Mouse (Mus musculus): ENCODE results near the gene Atp5d. TPM values are rescaled to one million over a fixed set of nuclear protein-coding genes. Genes with fewer than 3 reads are reported as not detected.

Gene Atp5d
- polyA plus RNA-seq, 1 experiment = 1,163 TPM

DNA sequence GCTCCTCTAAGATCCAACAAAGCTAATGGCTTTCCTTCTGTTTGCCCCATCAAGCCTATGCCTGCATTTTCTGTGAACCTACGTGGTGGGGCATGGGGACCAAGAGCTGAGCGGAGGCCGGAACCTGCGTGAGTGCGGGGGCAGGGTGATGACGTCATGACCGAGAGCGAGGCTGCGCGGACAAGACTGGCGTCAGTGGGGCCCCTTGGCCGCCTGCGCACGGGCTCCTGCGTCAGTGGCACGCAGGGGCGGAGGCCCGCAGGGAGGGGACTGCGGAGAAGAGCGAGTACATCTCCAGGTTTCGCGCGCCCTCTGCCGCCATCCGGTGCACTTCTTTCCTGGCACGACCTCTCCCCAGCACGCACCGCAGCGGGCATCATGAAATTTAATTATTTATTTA is 2.8 kb downstream of the Atp5d start:
- no peak overlapping the region for H3ac ChIP-seq (ENCODE audit: control insufficient read depth, insufficient read length)
- TF ChIP-seq TCF12 (IDR thresholded peaks at IDR 0.05; ENCODE audit: insufficient read depth, poor library complexity, severe bottlenecking) = no peak
- TF ChIP-seq REST (IDR thresholded peaks at IDR 0.05; ENCODE audit: insufficient read depth, insufficient read length) = no peak
- peak in 1 of 3 experiments; percentile 2 for TF ChIP-seq MYOD1 (IDR thresholded peaks at IDR 0.05; ENCODE audit: control insufficient read depth in 1 of 3, insufficient read length in 2 of 3, low read depth in 2 of 3)
- TF ChIP-seq USF1 (IDR thresholded peaks at IDR 0.05; ENCODE audit: low read depth) = no peak
- no peak for TF ChIP-seq TCF3 (IDR thresholded peaks at IDR 0.05; ENCODE audit: insufficient read length, low read depth)
- no peak for TF ChIP-seq E2F4 (IDR thresholded peaks at IDR 0.05; ENCODE audit: insufficient read depth)
- peak; percentile 81 for TF ChIP-seq POLR2AphosphoS2 (IDR thresholded peaks at IDR 0.05; ENCODE audit: insufficient read length, low read depth)
- peak; percentile 67 for TF ChIP-seq POLR2A (IDR thresholded peaks at IDR 0.05; ENCODE audit: insufficient read length, low read depth)
- no peak for TF ChIP-seq CEBPB (IDR thresholded peaks at IDR 0.05; ENCODE audit: insufficient read depth, poor library complexity, severe bottlenecking)
- TF ChIP-seq SRF (IDR thresholded peaks at IDR 0.05; ENCODE audit: control insufficient read depth, insufficient read length, low read depth) = no peak
- TF ChIP-seq MAX (IDR thresholded peaks at IDR 0.05; ENCODE audit: low read depth) = no peak
- TF ChIP-seq MYOG (IDR thresholded peaks at IDR 0.05; ENCODE audit: control insufficient read depth in 1 of 3, insufficient read depth in 1 of 3, insufficient read length in 2 of 3, low read depth in 2 of 3) = peak in 1 of 3 experiments; percentile 10
- H3K27me3 ChIP-seq (ENCODE audit: control insufficient read depth, insufficient read depth, insufficient read length) = no peaks in the 10 kb centered on the region
- peak overlapping the region; percentile 63 for H3K4me3 ChIP-seq
- peaks cover 15% of the 10 kb centered on the region for H3K36me3 ChIP-seq (ENCODE audit: control insufficient read depth, insufficient read depth)
- H3K79me2 ChIP-seq (ENCODE audit: control insufficient read depth, insufficient read depth) = peaks cover 31% of the 10 kb centered on the region
- H3K4me2 ChIP-seq (ENCODE audit: low read depth) = peak overlapping the region; percentile 91

DNA sequence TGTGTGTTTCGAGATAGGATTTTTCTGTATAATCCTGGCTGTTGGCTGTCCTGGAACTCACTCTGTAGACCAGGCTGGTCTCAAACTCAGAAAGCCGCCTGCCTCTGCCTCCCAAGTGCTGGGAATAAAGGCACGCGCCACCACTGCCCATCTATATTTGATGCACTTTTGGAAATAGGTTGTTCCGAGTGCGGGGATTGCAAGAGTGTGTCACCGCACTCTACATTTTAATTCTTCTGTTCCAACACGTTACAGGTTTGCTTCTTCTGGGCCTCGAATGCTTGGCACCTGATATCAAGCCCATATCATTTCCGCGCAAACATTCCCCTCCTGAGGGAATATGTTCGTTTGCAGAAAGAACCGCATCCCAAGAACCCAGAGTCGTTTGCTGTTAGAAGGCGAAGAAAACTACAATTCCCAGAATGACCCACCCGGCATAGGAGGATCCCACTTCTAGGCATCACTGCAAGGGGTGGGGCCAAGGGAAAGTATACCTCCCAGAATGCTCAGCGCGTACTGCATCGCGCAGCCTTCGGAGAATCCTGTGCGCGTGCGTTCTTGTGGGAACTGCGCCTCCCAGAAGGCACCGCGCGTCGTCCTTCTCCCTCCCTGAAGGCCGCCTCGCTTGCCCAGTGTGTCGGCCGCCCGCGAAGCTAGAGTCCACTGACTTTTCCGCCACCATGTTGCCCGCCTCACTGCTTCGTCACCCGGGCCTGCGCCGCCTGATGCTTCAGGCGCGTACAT is 3.5 kb downstream of the Atp5d start:
- TF ChIP-seq USF1 (IDR thresholded peaks at IDR 0.05; ENCODE audit: low read depth) = no peak
- peak; percentile 14 for TF ChIP-seq REST (IDR thresholded peaks at IDR 0.05; ENCODE audit: insufficient read depth, insufficient read length)
- TF ChIP-seq E2F4 (IDR thresholded peaks at IDR 0.05; ENCODE audit: insufficient read depth) = no peak
- TF ChIP-seq POLR2AphosphoS2 (IDR thresholded peaks at IDR 0.05; ENCODE audit: insufficient read length, low read depth) = peak; percentile 95
- no peak for TF ChIP-seq TCF3 (IDR thresholded peaks at IDR 0.05; ENCODE audit: insufficient read length, low read depth)
- peak in 1 of 3 experiments; percentile 6 for TF ChIP-seq MYOG (IDR thresholded peaks at IDR 0.05; ENCODE audit: control insufficient read depth in 1 of 3, insufficient read depth in 1 of 3, insufficient read length in 2 of 3, low read depth in 2 of 3)
- no peak for TF ChIP-seq CEBPB (IDR thresholded peaks at IDR 0.05; ENCODE audit: insufficient read depth, poor library complexity, severe bottlenecking)
- TF ChIP-seq POLR2A (IDR thresholded peaks at IDR 0.05; ENCODE audit: insufficient read length, low read depth) = peak; percentile 98
- TF ChIP-seq TCF12 (IDR thresholded peaks at IDR 0.05; ENCODE audit: insufficient read depth, poor library complexity, severe bottlenecking) = no peak
- TF ChIP-seq MYOD1 (IDR thresholded peaks at IDR 0.05; ENCODE audit: control insufficient read depth in 1 of 3, insufficient read length in 2 of 3, low read depth in 2 of 3) = peak in 1 of 3 experiments; percentile 22
- peak; percentile 66 for TF ChIP-seq SRF (IDR thresholded peaks at IDR 0.05; ENCODE audit: control insufficient read depth, insufficient read length, low read depth)
- peak; percentile 36 for TF ChIP-seq MAX (IDR thresholded peaks at IDR 0.05; ENCODE audit: low read depth)
- Histone ChIP-seq H3K79me2 (ENCODE audit: control insufficient read depth, insufficient read depth) (peaks cover 31% of the 10 kb centered on the region), H3K4me2 (ENCODE audit: low read depth) (peak overlapping the region; percentile 96), H3K36me3 (ENCODE audit: control insufficient read depth, insufficient read depth) (peaks cover 15% of the 10 kb centered on the region), H3ac (ENCODE audit: control insufficient read depth, insufficient read length) (peak overlapping the region; percentile 26), H3K27me3 (ENCODE audit: control insufficient read depth, insufficient read depth, insufficient read length) (no peaks in the 10 kb centered on the region), H3K4me3 (peak overlapping the region; percentile 63)

- no peak for TF ChIP-seq POLR2A (IDR thresholded peaks at IDR 0.05; ENCODE audit: insufficient read length, low read depth)
- no peak for TF ChIP-seq USF1 (IDR thresholded peaks at IDR 0.05; ENCODE audit: low read depth)
- no peak for TF ChIP-seq MAX (IDR thresholded peaks at IDR 0.05; ENCODE audit: low read depth)
- no peak for TF ChIP-seq MYOD1 (IDR thresholded peaks at IDR 0.05; ENCODE audit: control insufficient read depth in 1 of 3, insufficient read length in 2 of 3, low read depth in 2 of 3)
- no peak for TF ChIP-seq POLR2AphosphoS2 (IDR thresholded peaks at IDR 0.05; ENCODE audit: insufficient read length, low read depth)
- TF ChIP-seq REST (IDR thresholded peaks at IDR 0.05; ENCODE audit: insufficient read depth, insufficient read length) = no peak
- TF ChIP-seq E2F4 (IDR thresholded peaks at IDR 0.05; ENCODE audit: insufficient read depth) = no peak
- no peak for TF ChIP-seq SRF (IDR thresholded peaks at IDR 0.05; ENCODE audit: control insufficient read depth, insufficient read length, low read depth)
- no peak for TF ChIP-seq CEBPB (IDR thresholded peaks at IDR 0.05; ENCODE audit: insufficient read depth, poor library complexity, severe bottlenecking)
- no peak for TF ChIP-seq TCF12 (IDR thresholded peaks at IDR 0.05; ENCODE audit: insufficient read depth, poor library complexity, severe bottlenecking)
- no peak for TF ChIP-seq MYOG (IDR thresholded peaks at IDR 0.05; ENCODE audit: control insufficient read depth in 1 of 3, insufficient read depth in 1 of 3, insufficient read length in 2 of 3, low read depth in 2 of 3)
- no peak for TF ChIP-seq TCF3 (IDR thresholded peaks at IDR 0.05; ENCODE audit: insufficient read length, low read depth)
- H3K4me2 ChIP-seq (ENCODE audit: low read depth) = peak overlapping the region; percentile 96
These were observed 4.1 kb downstream of the Atp5d start for GRCm38 (mm10) chr10:80142530-80142925.

DNA sequence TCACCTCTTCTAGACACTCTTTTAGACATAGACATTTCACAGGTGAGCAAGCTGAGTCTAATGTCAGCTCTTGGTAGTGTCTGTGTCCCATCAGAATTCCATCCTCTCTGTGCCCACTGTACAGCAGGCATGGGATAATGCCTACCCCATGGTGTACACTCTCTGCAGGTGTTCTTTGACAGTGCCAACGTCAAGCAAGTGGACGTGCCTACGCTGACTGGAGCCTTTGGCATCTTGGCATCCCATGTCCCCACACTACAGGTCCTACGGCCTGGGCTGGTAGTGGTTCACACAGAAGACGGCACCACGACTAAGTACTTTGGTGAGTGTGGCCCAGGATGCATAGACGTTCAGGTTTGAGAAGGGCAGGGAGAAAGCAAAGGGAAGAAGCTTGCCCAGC is 5.2 kb downstream of the Atp5d start:
- Histone ChIP-seq H3K27me3 (ENCODE audit: control insufficient read depth, insufficient read depth, insufficient read length) (no peaks in the 10 kb centered on the region), H3K4me2 (ENCODE audit: low read depth) (peak overlapping the region; percentile 96), H3K4me3 (peak overlapping the region; percentile 63), H3K36me3 (ENCODE audit: control insufficient read depth, insufficient read depth) (peaks cover 15% of the 10 kb centered on the region), H3ac (ENCODE audit: control insufficient read depth, insufficient read length) (no peak overlapping the region), H3K79me2 (ENCODE audit: control insufficient read depth, insufficient read depth) (peaks cover 31% of the 10 kb centered on the region)
- TF ChIP-seq POLR2AphosphoS2 (IDR thresholded peaks at IDR 0.05; ENCODE audit: insufficient read length, low read depth) (peak; percentile 11), SRF (IDR thresholded peaks at IDR 0.05; ENCODE audit: control insufficient read depth, insufficient read length, low read depth) (no peak)

More at GRCm38 (mm10) chr10:80142530-80142925, 4.1 kb downstream of the Atp5d start:
- Histone ChIP-seq H3K36me3 (ENCODE audit: control insufficient read depth, insufficient read depth) (peaks cover 15% of the 10 kb centered on the region), H3K27me3 (ENCODE audit: control insufficient read depth, insufficient read depth, insufficient read length) (no peaks in the 10 kb centered on the region), H3K4me3 (peak overlapping the region; percentile 63), H3K79me2 (ENCODE audit: control insufficient read depth, insufficient read depth) (peaks cover 31% of the 10 kb centered on the region), H3ac (ENCODE audit: control insufficient read depth, insufficient read length) (peak overlapping the region; percentile 26)

Measured in myocyte (in vitro differentiated cells).